Mouse (Mus musculus): ENCODE data around the gene Chchd1. TPM values are rescaled to one million over a fixed set of nuclear protein-coding genes. Genes with fewer than 3 reads are reported as not detected.

Chchd1 gene
- polyA plus RNA-seq, 2 experiments: 131 to 202 TPM

GRCm38 (mm10) chr14:20733952-20734774 lies 31.4 kb downstream of the Chchd1 start, which contains the start of gene Ndst2:
TSS of gene Ndst2 (minus strand) at chr14:20734562.
- Histone ChIP-seq H3K4me1 (ENCODE audit: control insufficient read depth, insufficient read depth, low read length) (no peaks in the 10 kb centered on the region), H3K9ac (ENCODE audit: low read depth, low read length, severe bottlenecking) (peak within 1 kb of the TSS; percentile 93), H3K4me2 (replicated peaks; ENCODE audit: low read depth, low read length, severe bottlenecking) (peak within 1 kb of the TSS; percentile 84), H3K27ac (replicated peaks; ENCODE audit: low read depth, low read length) (peak within 1 kb of the TSS; percentile 92), H3K27me3 (ENCODE audit: control insufficient read depth, insufficient read depth, low read length) (no peaks in the 10 kb centered on the region), H3K36me3 (ENCODE audit: control insufficient read depth, insufficient read depth, low read length) (peaks cover 61% of the 10 kb centered on the region), H3K4me3 (replicated peaks; ENCODE audit: low read length) (peak within 1 kb of the TSS; percentile 80), H3K9me3 (ENCODE audit: control insufficient read depth, low read length) (no peaks in the 10 kb centered on the region)
- 1% methylated on average over 44 of the region's 81 CpGs for WGBS
- TF ChIP-seq POLR2A (IDR thresholded peaks at IDR 0.05; ENCODE audit: borderline replicate concordance, extremely low read depth, insufficient read depth, insufficient read length): peak; percentile 30; the same call in 1 of the 2 replicates
- ATAC-seq (ENCODE audit: low FRiP score, low read depth) (peak; percentile 98), DNase-seq (ENCODE audit: low spot score) (peak; percentile 91)

DNA sequence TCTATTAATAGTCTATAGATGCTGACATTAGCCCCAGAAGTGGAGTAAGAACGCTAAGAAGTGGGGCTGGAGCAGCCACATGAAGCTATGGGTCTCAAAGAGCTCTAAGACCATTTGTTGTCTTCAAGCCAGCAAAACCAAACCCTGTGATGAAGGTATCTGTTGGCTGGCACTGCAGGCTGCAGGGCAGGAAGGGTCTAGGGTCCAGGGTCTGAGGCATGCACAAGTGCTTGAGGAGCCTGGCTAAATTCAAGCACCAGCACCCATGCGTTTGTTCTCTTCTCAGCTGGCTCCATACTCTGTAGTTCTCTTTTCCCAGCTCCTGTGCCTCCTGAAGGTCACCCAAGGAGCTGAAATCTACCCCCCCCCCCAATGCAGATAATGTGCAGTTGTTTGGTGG lies 32.2 kb downstream of the Chchd1 start:
- Histone ChIP-seq H3K36me3 (ENCODE audit: control insufficient read depth, insufficient read depth, low read length) (peaks cover 59% of the 10 kb centered on the region), H3K4me3 (replicated peaks; ENCODE audit: low read length) (peak overlapping the region; percentile 80; the same call in 1 of the 2 replicates), H3K4me1 (ENCODE audit: control insufficient read depth, insufficient read depth, low read length) (no peaks in the 10 kb centered on the region), H3K9me3 (ENCODE audit: control insufficient read depth, low read length) (no peaks in the 10 kb centered on the region), H3K9ac (ENCODE audit: low read depth, low read length, severe bottlenecking) (no peak overlapping the region), H3K27ac (replicated peaks; ENCODE audit: low read depth, low read length) (peak overlapping the region; percentile 43; the same call in 1 of the 2 replicates), H3K27me3 (ENCODE audit: control insufficient read depth, insufficient read depth, low read length) (no peaks in the 10 kb centered on the region), H3K4me2 (replicated peaks; ENCODE audit: low read depth, low read length, severe bottlenecking) (peak overlapping the region; percentile 84)
- WGBS: 65% methylated on average over 2 of the region's 2 CpGs
- no peak for TF ChIP-seq POLR2A (IDR thresholded peaks at IDR 0.05; ENCODE audit: borderline replicate concordance, extremely low read depth, insufficient read depth, insufficient read length)
- DNase-seq (ENCODE audit: low spot score): no peak
- no peak for ATAC-seq (ENCODE audit: low FRiP score, low read depth)

DNA sequence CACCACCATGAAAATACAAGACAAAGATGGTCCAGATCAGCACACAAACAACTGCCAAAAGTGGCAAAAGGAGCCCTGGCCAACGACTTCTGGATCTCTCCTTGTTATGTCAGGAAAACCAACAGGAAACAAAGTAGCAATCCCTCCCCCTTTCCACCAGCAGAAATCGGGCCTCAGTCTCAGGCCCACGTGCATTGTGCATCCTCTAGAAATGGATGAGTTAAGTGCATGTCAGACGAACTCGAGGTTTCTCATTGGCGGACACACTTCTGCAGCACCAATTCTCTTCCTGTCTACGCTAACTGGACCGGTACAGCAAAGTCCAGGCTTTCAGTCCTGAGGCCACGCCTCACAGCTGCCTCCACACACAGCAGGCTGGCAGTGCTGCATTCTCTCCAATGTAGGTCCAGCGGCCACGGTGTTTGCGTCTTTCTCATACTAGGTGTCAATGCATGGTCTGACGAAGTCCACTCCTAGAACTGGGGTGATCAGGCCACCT lies 33.1 kb downstream of the Chchd1 start:
- Histone ChIP-seq H3K27ac (replicated peaks; ENCODE audit: low read depth, low read length) (no peak overlapping the region), H3K4me3 (replicated peaks; ENCODE audit: low read length) (no peak overlapping the region), H3K9me3 (ENCODE audit: control insufficient read depth, low read length) (no peaks in the 10 kb centered on the region), H3K4me1 (ENCODE audit: control insufficient read depth, insufficient read depth, low read length) (no peaks in the 10 kb centered on the region), H3K9ac (ENCODE audit: low read depth, low read length, severe bottlenecking) (no peak overlapping the region), H3K36me3 (ENCODE audit: control insufficient read depth, insufficient read depth, low read length) (peaks cover 55% of the 10 kb centered on the region), H3K27me3 (ENCODE audit: control insufficient read depth, insufficient read depth, low read length) (no peaks in the 10 kb centered on the region), H3K4me2 (replicated peaks; ENCODE audit: low read depth, low read length, severe bottlenecking) (no peak overlapping the region)
- 92% methylated on average over 13 of the region's 13 CpGs for WGBS
- DNase-seq (ENCODE audit: low spot score) (no peak), ATAC-seq (ENCODE audit: low FRiP score, low read depth) (no peak)
- no peak for TF ChIP-seq POLR2A (IDR thresholded peaks at IDR 0.05; ENCODE audit: borderline replicate concordance, extremely low read depth, insufficient read depth, insufficient read length)

GRCm38 (mm10) chr14:20737306-20737705 lies 34.5 kb downstream of the Chchd1 start:
- H3K4me3 ChIP-seq (replicated peaks; ENCODE audit: low read length): no peak overlapping the region
- no peak for TF ChIP-seq POLR2A (IDR thresholded peaks at IDR 0.05; ENCODE audit: borderline replicate concordance, extremely low read depth, insufficient read depth, insufficient read length)
- no peak overlapping the region for H3K4me2 ChIP-seq (replicated peaks; ENCODE audit: low read depth, low read length, severe bottlenecking)
- no peak for DNase-seq (ENCODE audit: low spot score)
- H3K27me3 ChIP-seq (ENCODE audit: control insufficient read depth, insufficient read depth, low read length): no peaks in the 10 kb centered on the region
- no peaks in the 10 kb centered on the region for H3K4me1 ChIP-seq (ENCODE audit: control insufficient read depth, insufficient read depth, low read length)
- 57% methylated on average over 14 of the region's 14 CpGs for WGBS
- H3K9me3 ChIP-seq (ENCODE audit: control insufficient read depth, low read length): no peaks in the 10 kb centered on the region
- peaks cover 56% of the 10 kb centered on the region for H3K36me3 ChIP-seq (ENCODE audit: control insufficient read depth, insufficient read depth, low read length)
- ATAC-seq (ENCODE audit: low FRiP score, low read depth): no peak
- H3K27ac ChIP-seq (replicated peaks; ENCODE audit: low read depth, low read length): no peak overlapping the region
- no peak overlapping the region for H3K9ac ChIP-seq (ENCODE audit: low read depth, low read length, severe bottlenecking)

DNA sequence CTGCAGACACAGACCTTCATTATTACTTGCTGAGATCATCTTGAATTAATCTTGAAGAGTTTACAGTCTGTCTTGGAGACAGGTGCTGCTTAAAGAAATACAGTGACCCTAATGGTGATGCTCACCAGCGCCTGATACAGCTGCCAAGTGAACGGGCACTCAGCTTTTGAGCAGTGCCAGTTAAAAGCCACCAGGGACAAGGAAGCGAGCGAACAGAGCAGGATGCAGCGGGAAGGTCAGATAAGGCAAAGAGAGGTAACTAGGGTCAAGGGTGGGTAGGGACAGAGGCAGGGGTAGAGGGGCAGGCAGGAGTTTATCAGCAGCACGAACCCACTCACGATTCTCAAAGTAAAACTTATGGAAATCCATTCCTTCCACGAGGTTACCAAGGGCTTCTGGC lies 35.7 kb downstream of the Chchd1 start:
- Histone ChIP-seq H3K4me3 (replicated peaks; ENCODE audit: low read length) (no peak overlapping the region), H3K9ac (ENCODE audit: low read depth, low read length, severe bottlenecking) (no peak overlapping the region), H3K4me2 (replicated peaks; ENCODE audit: low read depth, low read length, severe bottlenecking) (no peak overlapping the region), H3K9me3 (ENCODE audit: control insufficient read depth, low read length) (no peaks in the 10 kb centered on the region), H3K4me1 (ENCODE audit: control insufficient read depth, insufficient read depth, low read length) (no peaks in the 10 kb centered on the region), H3K36me3 (ENCODE audit: control insufficient read depth, insufficient read depth, low read length) (peaks cover 65% of the 10 kb centered on the region), H3K27me3 (ENCODE audit: control insufficient read depth, insufficient read depth, low read length) (no peaks in the 10 kb centered on the region), H3K27ac (replicated peaks; ENCODE audit: low read depth, low read length) (no peak overlapping the region)
- TF ChIP-seq POLR2A (IDR thresholded peaks at IDR 0.05; ENCODE audit: borderline replicate concordance, extremely low read depth, insufficient read depth, insufficient read length): no peak
- no peak for ATAC-seq (ENCODE audit: low FRiP score, low read depth)
- no peak for DNase-seq (ENCODE audit: low spot score)
- WGBS: 78% methylated on average over 8 of the region's 8 CpGs
